Mouse (Mus musculus) inflammation-experienced regulatory T-cells, adult 6 months (primary cell): ENCODE results near the gene Lrba. TPM values are rescaled to one million over a fixed set of nuclear protein-coding genes. Genes with fewer than 3 reads are reported as not detected.

Experiments
- ATAC-seq: one replicate; pipeline ENCODE4 v1.8.0; 2017
- polyA plus RNA-seq, 3 experiments: library from polyadenylated mRNA; unstranded; fragments of 100-300 nt; shearing (Covaris generic); gene quantifications; one replicate each; pipeline ENCODE4 v1.2.1; 2017

The Lrba gene
- polyA plus RNA-seq, 3 experiments from 2014 or later: 11.6 to 16.3 (median 12.3) TPM

DNA sequence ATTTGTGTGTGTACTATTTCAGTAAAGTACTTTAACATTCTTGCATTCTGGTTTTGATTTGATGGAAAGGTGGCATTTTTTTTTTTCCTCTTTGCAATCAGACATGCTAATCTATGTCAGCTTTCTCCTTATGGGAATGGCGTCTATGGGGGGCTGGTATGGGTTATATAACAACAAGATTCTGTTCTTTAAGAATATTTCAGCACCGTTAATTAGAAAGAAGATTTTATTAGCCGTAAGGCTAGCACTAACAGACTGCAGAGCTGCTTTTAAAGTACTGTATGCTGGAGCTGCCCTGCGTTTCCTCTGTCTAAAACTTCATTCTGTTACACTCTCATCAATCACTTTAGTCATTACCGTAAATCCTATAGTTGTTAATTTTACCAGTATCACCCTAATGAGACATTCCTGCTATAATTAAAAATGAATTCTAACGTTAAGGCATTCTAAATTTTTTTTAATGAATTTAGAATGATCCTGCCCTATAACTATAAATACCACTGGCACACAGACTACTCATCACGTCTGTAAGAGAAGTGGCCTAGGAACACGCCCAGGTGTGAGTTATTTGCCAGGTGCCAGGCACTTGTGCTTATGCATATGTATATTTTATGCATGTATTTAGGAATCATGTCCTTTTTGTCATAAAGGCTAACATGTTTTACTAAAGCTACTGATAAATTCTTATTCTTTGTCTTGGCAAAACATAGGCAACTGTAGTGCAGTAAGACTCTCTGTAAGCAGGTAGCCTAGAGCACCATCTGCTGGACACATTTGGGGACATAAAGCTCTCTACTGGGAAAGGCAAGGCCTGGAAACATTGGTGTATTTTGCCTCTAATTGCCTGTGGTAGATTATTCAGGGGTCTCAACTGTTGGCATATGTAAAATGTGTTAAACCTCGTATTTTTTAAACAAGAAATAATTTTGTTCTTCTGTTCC lies 536.9 kb downstream of the Lrba start:
- peak; percentile 63 for ATAC-seq

DNA sequence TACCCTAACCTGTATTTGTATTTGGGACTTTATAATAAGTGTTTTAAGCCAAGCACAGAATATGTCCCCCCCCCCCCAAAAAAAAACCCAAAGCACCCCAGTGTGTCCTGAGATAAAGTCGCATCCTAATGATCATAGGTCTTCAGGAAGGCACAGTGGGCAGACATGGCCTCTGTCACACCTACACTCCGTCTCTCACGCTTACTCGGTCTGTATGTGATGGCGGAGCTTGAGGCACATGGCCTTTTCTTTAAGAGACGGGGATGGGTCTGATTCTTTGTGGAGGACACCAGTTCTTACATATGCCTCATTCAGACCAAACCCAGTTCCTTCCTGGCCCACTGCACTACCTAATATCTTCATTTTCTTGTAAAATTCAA lies 537.5 kb downstream of the Lrba start:
- ATAC-seq: no peak

DNA sequence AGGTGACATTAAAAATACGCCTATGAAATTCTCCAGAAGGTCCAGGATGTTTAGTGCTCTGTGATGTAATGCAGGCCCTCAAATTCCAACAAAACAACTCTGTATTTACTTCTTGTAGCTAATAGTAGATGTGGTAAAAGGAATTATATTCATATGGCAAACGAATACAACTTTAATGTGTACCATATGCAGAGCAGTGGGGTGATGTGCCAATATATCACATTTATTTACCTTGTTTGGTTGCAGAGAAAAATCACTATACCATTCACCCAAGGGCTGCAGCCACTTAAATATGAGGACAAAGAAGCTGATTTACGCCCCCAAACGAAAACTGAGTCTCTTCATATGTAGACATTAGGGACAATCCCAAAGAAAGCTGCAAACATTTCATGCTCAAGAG lies 538.0 kb downstream of the Lrba start:
- no peak for ATAC-seq

DNA sequence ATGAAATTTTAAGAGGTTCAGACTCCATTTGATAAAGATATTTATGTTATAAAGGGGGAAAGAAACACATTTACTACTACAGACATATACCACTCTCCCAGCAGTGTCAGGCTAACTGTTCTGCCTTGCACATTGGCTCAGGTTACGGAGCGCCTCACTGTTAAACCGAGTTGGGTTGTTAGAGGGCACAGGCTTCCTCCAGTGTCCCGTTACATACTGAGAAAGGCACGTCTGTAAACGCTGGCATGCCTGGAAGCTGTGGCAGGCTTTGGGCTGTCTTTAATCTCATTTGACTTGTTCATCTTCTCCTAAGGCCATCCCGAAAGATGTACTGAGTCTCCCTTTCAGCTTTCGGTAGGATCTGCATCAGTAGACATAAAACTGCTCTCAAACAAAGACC lies 544.1 kb downstream of the Lrba start:
- no peak for ATAC-seq

DNA sequence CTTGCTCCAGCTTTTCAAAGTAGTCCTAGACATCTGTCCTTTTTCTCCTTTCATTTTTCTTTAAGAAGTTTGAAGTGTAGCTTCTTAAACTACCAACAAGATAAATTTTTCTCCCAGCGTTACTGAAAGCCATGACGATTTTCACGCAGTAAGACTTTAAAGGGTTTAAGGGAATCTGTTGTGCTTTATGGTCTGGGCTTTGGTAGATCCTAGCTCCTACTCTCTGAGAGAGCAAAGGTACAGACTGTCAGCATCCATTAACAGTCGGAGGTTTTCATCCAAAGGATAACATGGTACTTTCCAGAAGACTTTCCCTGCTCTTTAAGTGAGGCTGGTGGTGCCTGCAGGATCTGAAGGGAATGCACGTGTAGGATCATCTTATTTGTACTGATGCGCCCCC lies 544.5 kb downstream of the Lrba start:
- ATAC-seq: no peak

DNA sequence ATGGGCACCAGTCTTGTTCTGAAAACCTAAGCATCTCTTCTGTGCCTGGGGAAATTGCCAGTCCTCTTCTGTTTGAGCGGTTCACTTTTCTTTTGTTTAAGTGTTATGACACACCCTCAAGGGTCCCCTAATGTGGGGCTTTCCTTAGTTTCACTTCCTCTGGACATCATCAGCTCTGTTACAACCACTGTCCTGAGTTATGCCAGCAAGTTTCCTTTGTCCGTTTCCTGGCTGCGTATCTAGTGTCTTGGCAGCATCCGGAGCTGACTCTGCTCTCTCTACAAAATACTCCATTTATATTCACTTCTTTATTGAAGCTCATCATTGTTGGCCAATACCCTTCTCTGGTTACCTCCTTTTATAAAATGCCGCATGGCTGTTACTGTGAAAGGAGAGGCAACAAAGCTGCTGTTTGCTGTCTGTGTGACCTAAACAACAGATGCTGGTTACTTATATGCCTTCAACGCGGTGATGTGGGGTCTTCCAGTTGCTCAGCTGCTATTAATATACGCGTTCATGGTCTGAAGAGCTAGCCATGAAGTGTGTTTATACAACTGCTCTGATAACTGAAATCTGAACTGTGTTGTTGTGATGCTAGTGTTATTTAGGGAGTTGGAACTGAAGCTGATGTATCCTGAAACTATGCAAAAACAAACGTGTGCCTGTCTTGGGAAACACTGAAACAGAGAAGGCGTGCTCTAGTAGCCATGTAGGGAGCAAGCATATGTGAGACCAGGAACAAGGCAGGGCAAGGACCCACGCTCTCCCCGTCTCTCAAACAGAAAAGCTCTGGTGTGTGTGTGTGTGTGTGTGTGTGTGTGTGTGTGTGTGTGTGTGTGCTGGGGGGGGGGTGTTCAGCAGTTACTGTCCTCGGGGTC lies 550.3 kb downstream of the Lrba start:
- ATAC-seq: no peak

DNA sequence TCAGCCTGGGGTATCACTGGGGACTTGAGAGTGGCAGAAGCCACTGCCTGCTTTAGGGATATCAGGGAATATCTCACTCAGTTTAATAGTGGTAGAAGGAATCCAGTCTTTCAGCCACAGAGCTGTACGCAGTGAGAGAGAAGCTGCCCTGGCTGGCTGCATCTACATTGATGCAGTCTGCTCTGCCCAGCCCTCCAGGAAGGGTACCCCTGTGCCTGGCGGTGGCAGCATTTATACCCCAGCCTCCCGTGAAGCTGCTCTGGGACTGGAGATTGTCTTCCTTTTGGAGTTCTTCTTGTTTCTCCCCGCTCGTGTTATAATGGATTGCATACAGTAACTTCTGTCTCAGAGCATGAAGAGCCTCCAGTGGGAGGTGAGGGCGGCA lies 551.0 kb downstream of the Lrba start:
- no peak for ATAC-seq

DNA sequence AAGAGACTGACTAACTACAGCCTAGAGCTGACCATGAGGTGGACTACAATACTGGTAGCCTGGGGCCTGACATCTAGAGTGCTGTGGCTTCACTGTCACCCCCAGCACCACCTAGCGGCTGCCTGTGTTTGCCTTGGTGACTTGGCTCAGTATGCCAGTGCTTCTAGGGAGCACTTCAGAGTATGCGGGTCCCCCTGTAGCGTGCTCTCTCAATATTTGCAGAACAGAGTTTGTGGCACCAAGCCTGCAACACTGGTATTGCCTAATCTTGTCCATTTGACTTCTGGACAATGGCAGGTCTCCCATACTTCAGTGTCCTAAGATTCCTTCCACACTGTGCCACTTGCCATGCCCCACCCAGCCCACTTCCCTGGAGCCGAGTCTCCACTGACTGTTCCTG lies 555.2 kb downstream of the Lrba start:
- no peak for ATAC-seq

DNA sequence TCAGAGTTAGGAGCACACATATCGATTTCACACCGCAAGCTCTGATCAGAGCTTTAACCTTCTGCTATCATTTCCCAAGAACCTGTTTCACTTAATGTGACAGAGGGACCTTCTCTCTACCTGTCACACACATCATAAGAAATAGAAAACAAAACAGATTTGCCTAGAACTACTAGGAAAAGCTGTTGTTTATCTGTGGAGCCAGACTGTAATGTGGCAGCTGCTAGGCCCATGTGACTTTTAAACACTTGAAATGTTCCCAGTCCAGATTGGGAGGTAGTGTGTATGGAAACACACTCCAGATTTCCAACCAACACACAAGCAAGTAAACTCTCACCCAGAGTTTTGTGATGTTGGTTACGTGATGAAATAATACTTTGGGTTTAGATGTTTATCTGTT lies 559.6 kb downstream of the Lrba start:
- ATAC-seq: no peak

DNA sequence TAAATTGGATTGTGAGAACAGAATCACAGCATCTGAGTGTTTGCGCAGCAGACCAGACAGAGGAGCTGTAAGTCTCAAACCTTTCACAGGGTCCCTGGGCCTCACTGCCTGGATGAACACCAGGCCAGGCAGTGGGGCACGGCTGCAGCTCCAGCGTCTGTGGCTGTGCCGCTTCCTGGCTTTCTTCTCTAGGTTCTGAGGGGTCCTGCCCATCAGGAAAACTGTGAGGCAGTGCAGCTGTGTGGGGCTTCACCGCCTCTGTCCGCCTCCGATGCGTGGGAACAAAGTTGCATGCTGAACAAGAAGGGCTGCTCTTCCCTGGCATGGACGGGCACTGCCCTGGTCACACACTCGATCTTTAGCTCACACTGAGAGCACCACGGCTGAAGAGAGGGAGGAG lies 560.5 kb downstream of the Lrba start:
- ATAC-seq: no peak

DNA sequence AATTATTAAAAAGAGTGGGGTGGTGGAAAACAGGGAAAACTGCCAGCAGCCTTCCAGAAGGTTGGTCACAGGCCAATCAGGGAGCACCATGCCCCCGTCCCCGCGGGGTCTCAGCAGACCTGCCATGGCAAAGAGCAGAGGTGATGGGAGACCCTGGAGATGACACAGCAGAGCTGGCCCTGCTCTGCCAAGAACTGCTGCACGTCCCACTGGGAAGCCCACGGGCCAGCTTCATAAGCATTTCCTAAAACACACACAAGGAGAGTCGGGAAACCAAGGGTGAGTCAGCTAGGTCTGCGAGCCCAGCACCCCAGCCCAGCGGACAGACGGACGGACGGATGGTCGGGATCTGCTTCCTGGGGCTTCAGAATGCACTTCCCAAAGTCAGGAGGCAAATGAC lies 561.8 kb downstream of the Lrba start:
- no peak for ATAC-seq

DNA sequence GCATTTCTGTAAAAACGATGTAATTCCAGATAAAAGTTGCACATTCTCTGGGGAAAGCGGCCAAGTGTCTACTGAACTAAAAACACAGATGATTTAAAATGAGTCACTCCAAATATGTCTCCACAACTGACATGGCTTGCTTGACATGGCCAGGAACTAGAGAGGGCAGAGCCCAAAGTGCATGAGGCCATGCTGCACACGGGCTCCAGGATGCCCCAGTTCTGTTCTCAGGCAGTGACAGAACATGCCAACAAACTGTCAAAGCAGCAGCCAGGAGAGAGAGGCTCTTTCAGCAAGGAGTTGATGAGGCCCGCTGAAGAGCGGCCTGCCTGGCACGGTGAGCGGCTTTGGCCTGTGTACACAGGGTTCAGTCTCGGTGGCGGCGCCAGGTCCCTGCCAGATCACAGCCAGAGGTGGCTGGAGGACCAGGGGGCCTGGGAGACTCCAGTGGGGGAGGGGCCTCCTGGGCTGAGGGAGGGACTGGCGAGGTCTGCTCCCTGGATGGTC lies 562.4 kb downstream of the Lrba start:
- no peak for ATAC-seq

DNA sequence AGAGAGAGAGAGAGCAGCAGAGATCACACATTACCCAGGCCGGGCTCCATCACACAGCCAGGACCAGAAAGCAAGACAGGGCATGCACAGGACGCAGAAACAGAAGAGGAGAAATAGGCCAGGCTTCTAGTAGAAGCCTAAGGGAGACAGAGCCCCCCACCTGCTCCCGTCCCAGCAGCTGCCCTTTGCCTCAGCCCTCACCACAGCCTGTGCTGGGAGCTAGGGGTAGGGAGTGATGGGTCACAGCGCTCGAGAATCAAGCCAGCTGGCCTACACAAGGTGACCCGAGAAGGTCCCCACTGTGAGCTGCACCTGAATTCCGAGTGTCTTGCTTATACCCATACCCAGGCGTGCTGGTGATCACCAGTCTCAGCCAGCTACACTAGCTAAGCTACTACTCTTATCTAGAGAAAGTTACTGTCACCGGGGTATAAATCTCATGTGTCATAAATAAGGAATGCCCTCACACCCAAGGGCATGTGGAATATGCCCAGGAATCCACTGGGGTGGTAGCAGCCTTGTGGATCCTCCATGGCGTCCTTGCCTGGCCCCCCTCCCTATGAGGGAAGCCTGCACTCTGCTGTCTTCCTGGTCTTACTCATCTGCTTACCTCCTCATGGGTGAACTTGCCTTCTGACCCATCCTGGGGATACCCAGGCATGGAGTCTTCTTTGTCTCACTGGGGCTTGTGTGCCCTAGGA lies 563.1 kb downstream of the Lrba start:
- no peak for ATAC-seq

DNA sequence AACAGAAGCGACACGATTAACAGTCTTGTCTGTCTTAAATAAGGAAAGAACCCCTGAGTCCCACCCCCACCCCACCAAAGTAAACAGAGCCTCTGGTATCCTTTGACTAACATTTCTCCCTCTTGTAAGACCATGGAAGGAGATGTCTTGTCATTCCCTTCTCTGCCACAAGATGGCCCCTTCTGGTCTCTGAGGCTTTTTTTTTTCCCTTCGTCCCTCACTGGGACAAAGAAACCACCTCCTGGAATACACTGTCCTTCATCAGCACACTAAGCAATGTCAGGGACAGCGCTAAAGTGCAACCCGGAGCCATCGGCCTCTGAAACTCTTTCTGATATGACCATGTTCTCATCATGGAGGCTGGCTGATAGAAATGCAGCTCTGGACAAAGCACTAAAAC lies 564.2 kb downstream of the Lrba start:
- ATAC-seq: peak; percentile 28

DNA sequence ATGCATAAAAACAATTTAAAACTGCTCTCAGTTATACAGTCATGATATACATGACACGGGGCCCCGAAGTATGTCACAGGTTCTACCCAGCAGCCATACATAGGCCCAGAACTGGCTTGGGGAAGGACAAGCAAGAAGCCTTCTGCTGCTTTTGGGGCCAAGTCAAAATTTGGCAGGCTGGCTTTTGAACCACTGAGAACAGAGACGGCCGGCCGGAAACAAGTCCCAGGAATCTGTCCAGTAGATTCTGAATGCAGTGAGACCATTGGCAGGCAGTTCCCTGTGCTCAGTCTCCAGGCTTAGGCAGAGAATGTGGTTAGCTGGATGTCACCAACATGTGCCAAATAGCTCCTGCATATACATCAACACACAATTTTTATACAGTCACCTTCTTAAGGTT lies 565.3 kb downstream of the Lrba start:
- ATAC-seq: no peak

DNA sequence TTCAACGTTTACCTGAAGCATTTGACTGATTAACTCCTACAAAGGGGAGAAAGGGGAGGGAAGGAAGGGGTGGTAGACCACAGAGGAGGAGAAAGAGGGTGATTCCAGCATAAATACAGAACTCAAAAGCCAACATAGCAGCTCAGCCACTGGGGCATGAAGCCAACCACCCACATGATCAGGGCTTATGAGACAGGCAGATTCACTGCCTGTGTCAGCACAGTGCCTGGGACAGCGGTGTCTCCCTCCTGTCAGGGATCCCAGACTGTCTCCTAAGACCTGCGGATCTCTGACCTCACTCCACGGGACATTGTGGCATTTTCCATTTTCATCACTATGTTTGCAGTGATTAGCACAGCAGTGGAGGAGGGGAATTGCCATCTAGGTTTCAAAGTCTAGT lies 568.8 kb downstream of the Lrba start:
- ATAC-seq: no peak

DNA sequence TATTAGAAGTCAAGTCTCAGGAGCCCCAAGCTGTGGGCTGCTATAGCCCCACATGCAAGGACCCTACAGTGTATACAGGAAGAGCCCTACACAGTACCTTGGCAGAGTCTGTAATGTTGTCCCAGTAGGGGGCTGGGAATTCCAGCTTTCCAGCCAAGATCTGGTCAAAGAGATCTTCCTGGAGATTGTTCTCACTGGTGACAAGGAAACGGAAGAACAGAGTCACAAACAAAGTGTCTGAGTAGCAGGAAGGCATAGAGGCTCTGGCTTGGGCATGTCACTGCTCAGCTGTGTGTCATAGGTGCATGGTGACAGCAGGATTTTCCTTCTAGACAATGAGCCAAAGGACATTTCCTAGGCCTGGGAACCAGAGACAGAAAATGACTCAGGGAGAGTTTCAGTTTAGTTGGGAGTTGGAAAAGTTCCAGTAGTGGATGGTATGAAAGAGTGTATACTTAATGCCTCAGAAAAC lies 569.3 kb downstream of the Lrba start:
- no peak for ATAC-seq

DNA sequence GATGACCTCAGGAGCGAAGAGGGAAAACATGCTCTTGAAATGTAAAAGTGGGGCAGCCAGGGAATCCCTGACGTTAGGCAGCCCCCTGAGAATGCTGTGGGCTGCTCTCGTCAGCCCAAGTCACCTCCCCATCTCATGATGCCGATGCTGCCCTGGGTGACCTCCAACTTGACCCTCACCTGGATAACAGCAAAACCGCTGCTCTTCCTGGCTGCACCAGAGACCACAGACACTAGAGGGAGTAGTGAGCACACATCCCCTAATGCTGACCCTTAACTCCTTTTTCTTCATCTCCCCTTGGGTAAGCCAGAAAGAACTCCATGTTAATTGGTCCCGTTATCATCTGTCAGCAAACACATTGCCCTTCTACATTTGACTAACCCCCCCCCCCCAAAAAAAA lies 572.2 kb downstream of the Lrba start:
- no peak for ATAC-seq

DNA sequence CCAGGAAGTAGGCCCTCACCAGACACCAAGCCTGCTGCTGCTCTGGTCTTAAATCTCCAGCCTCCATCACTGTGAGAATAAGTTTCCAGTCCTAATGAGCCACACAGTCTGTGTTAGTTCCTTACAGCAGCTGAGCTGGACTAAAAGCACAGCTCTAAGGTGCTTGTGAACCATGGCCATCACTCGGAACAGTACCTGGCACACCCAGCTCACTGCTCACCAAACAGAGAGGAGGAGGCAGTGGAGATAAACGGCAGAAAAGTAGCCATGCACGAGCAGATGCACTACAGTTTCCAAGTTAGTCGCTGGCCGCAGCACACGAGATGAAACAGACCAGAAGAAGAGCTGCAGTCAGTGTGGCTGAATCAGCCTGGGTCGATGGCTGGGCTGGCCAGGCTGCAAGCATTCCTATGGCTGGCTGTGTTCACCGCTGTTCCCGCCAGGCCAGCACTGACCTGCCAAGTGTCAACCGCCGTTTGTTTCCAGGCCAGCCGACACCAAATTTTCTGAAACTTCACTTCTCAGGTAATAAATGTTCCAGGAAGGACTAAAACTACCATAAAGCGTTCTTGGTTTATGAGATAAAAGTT lies 573.5 kb downstream of the Lrba start:
- ATAC-seq: no peak

DNA sequence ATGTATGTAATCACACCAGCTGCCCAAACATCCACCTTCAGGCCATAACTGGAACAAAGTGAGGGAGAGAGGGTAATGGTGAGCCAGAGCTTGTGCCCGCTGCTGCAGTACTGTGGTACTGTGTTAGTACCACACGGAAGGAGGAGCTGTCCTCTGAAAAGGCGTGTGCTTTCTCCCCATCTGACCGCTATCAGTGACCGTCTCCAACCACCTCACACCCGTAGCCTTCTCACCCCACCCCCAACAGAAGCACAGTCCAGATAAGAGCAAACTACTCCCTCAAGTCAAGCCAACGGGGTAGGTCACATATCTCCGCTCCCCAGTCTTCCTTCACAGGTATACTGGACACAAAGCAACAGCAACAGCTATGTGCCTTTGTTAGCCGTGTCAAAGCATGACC lies 574.6 kb downstream of the Lrba start:
- ATAC-seq: no peak

DNA sequence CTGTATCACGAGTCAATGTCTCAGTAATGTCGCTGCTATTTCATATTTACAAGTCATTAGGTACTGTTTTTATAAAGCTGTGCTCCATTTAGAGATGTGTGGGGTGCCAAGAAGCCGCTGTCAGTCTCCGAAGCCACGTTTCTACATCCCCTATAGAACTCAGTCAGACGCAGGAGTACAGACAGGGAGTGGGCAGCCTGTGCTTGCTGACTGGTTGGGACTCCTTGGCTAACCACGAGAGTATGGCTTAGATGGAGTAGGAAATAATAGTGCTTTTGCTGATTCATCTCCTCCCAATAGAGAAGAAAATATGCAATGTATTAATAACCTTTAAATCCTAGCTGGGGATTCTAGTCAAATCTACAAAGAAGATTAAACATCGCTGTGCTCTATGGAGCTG lies 576.4 kb downstream of the Lrba start:
- no peak for ATAC-seq

DNA sequence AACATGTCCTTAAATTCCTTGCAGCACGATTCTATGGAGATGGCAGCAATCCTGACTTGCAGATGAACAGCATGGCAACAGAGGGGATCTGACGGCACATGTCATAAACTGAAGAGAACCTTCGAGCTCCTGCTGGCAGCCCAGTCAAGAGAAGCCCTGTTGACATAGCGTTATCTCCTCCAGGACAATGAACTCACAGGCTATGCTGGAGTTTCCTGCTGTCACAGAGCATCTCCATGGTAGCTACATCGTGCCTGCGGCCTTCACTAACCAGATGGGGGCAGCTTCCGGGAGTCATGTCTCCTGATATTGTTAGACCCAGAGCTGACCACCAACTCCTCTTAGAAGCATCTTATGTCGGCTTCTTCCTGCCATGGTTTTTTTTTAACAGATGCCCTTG lies 578.3 kb downstream of the Lrba start:
- no peak for ATAC-seq

DNA sequence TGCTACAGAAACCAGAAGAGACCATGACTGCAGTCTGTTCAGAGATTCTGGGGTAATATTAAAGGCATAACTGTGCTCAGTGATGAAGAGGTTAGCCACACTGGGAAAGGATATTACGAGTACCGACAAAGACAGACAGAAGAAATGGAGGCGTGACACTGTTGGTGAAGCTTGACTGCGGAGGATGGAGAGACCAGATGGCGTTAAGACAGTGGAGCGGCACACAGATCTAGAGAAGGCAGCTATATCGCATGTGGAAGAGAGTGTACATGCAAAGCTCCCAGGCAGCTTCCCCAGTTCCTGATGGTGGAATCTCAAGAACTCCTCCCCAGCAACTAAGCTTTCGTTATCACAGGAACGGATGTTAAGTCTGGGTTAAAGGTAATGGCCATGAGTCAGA lies 579.8 kb downstream of the Lrba start:
- no peak for ATAC-seq
